Mouse (Mus musculus) embryo, embryonic 11.5 days (tissue): Measurements from ENCODE around the gene Lrrc42.

Experiments
- DNase-seq: peaks from one replicate; pipeline ENCODE4 v3.0.0-alpha.2; 2012; ENCODE audit warnings: low read depth, low spot score

Lrrc42 gene

DNA sequence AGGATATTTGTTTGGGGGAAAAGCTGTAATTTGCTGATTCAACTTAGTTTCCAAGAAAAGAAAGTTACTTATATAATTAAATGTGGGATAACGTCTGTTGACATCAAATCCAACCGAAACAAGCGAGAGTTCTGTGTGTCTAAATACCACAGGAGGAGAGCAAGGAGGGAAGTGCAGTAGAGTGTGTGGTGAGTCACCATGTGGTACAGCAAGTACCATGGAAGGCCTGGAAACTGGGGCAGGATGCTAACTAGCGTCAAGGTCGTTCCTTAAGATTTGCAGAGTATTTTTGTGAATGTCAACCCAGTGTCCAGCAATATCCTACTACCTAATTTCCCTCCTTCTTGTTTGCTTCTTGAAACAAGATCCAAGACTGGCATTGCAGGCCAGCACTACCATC is 55.3 kb downstream of the Lrrc42 start:
- no peak for DNase-seq

DNA sequence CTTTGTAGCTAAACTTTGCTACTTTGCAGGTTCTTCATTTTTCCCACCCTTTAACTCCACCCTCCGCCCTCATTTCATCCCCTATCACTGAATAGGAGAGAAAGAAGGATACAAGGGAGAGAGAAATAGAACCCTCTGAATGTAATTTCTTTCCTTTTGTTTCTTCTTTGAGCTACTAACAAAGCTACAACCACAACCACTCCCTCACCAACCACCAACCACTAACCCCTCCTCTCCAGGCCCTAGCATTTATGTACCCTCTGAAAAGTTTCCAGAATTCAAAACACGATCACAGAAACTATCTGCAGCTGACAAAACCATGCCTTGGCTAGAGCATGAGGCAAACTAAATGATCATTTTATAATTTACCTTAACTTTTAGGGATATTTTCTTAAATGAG is 56.9 kb downstream of the Lrrc42 start:
- no peak for DNase-seq

GRCm38 (mm10) chr4:107193841-107194240 is 59.5 kb downstream of the Lrrc42 start:
- no peak for DNase-seq

DNA sequence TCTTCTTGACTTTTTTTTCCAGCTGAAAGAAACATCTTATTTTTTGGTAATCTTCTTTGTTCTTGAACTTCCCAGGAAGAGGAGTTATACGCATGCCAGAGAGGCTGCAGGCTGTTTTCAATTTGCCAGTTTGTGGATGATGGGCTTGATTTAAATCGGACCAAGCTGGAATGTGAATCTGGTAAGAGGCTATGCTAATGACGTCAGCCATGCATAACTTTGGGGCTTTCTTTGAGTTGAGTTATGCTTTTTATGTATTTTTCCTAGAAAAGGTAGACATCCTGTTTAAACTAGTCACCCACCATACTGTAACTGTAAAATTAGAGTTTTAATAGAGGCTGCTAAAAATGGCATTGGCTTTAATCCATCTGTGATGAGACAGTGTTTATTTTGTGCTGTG is 67.6 kb downstream of the Lrrc42 start:
- DNase-seq, result no peak
